Mouse (Mus musculus): ENCODE measurements at regions not wholly inside any gene's neighbourhood (a gene's known extent, or its start where the extent isn't known, plus 50 kb on each side); places are given as distances from the start of the nearest gene placed in this dataset.

- no peak overlapping the region for H3K4me3 ChIP-seq (ENCODE audit: insufficient read depth, low read length)
- H3K27ac ChIP-seq (ENCODE audit: insufficient read depth, low read length), result no peak overlapping the region
- no peak for TF ChIP-seq POLR2A (IDR thresholded peaks at IDR 0.05; ENCODE audit: low read depth, low read length)
- TF ChIP-seq CTCF (IDR thresholded peaks at IDR 0.05; ENCODE audit: borderline replicate concordance, insufficient read depth, low read length), result no peak
- no peaks in the 10 kb centered on the region for H3K4me1 ChIP-seq (ENCODE audit: control insufficient read depth, insufficient read depth, low read length)
Observed at GRCm38 (mm10) chr2:72637881-72638620, 162.1 kb downstream of the Cdca7 start.

GRCm38 (mm10) chr2:72639022-72639421 lies 163.1 kb downstream of the Cdca7 start:
- no peaks in the 10 kb centered on the region for H3K4me1 ChIP-seq (ENCODE audit: control insufficient read depth, insufficient read depth, low read length)
- no peak for TF ChIP-seq POLR2A (IDR thresholded peaks at IDR 0.05; ENCODE audit: low read depth, low read length)
- no peak for TF ChIP-seq CTCF (IDR thresholded peaks at IDR 0.05; ENCODE audit: borderline replicate concordance, insufficient read depth, low read length)
- H3K27ac ChIP-seq (ENCODE audit: insufficient read depth, low read length), result no peak overlapping the region

GRCm38 (mm10) chr2:72641228-72641627 lies 165.3 kb downstream of the Cdca7 start:
- Histone ChIP-seq H3K4me1 (ENCODE audit: control insufficient read depth, insufficient read depth, low read length) (no peaks in the 10 kb centered on the region), H3K27ac (ENCODE audit: insufficient read depth, low read length) (no peak overlapping the region), H3K4me3 (ENCODE audit: insufficient read depth, low read length) (no peak overlapping the region)
- no peak for TF ChIP-seq CTCF (IDR thresholded peaks at IDR 0.05; ENCODE audit: borderline replicate concordance, insufficient read depth, low read length)
- TF ChIP-seq POLR2A (IDR thresholded peaks at IDR 0.05; ENCODE audit: low read depth, low read length), result no peak

More at GRCm38 (mm10) chr2:72639022-72639421, 163.1 kb downstream of the Cdca7 start:
- no peak overlapping the region for H3K4me3 ChIP-seq (ENCODE audit: insufficient read depth, low read length)

- Histone ChIP-seq H3K4me1 (ENCODE audit: control insufficient read depth, insufficient read depth, low read length) (peaks cover 5% of the 10 kb centered on the region), H3K4me3 (ENCODE audit: insufficient read depth, low read length) (no peak overlapping the region), H3K27ac (ENCODE audit: insufficient read depth, low read length) (no peak overlapping the region)
- TF ChIP-seq CTCF (IDR thresholded peaks at IDR 0.05; ENCODE audit: borderline replicate concordance, insufficient read depth, low read length), result no peak
- TF ChIP-seq POLR2A (IDR thresholded peaks at IDR 0.05; ENCODE audit: low read depth, low read length), result no peak
Observed at GRCm38 (mm10) chr2:72644151-72644843, 168.3 kb downstream of the Cdca7 start.

- Histone ChIP-seq H3K4me3 (ENCODE audit: insufficient read depth, low read length) (no peak overlapping the region), H3K27ac (ENCODE audit: insufficient read depth, low read length) (no peak overlapping the region), H3K4me1 (ENCODE audit: control insufficient read depth, insufficient read depth, low read length) (peaks cover 5% of the 10 kb centered on the region)
- TF ChIP-seq CTCF (IDR thresholded peaks at IDR 0.05; ENCODE audit: borderline replicate concordance, insufficient read depth, low read length) (no peak), POLR2A (IDR thresholded peaks at IDR 0.05; ENCODE audit: low read depth, low read length) (no peak)
Observed at GRCm38 (mm10) chr2:72647642-72648041, 171.7 kb downstream of the Cdca7 start.

GRCm38 (mm10) chr2:72648294-72648693 lies 172.3 kb downstream of the Cdca7 start:
- H3K27ac ChIP-seq (ENCODE audit: insufficient read depth, low read length), result no peak overlapping the region
- peaks cover 6% of the 10 kb centered on the region for H3K4me1 ChIP-seq (ENCODE audit: control insufficient read depth, insufficient read depth, low read length)
- H3K4me3 ChIP-seq (ENCODE audit: insufficient read depth, low read length), result no peak overlapping the region
- TF ChIP-seq CTCF (IDR thresholded peaks at IDR 0.05; ENCODE audit: borderline replicate concordance, insufficient read depth, low read length), result no peak

GRCm38 (mm10) chr2:72655864-72656263 lies 179.9 kb downstream of the Cdca7 start:
- H3K27ac ChIP-seq (ENCODE audit: insufficient read depth, low read length), result no peak overlapping the region
- no peak overlapping the region for H3K4me3 ChIP-seq (ENCODE audit: insufficient read depth, low read length)
- H3K4me1 ChIP-seq (ENCODE audit: control insufficient read depth, insufficient read depth, low read length), result 0 out of 2 replicates have a peak, but pooled peaks cover 1% of the 10 kb centered on the region
- no peak for TF ChIP-seq CTCF (IDR thresholded peaks at IDR 0.05; ENCODE audit: borderline replicate concordance, insufficient read depth, low read length)
- no peak for TF ChIP-seq POLR2A (IDR thresholded peaks at IDR 0.05; ENCODE audit: low read depth, low read length)

GRCm38 (mm10) chr2:72657101-72657920 lies 181.4 kb downstream of the Cdca7 start:
- H3K4me3 ChIP-seq (ENCODE audit: insufficient read depth, low read length), result no peak overlapping the region
- H3K4me1 ChIP-seq (ENCODE audit: control insufficient read depth, insufficient read depth, low read length), result 0 out of 2 replicates have a peak, but pooled peaks cover 1% of the 10 kb centered on the region
- no peak overlapping the region for H3K27ac ChIP-seq (ENCODE audit: insufficient read depth, low read length)
- TF ChIP-seq POLR2A (IDR thresholded peaks at IDR 0.05; ENCODE audit: low read depth, low read length) (no peak), CTCF (IDR thresholded peaks at IDR 0.05; ENCODE audit: borderline replicate concordance, insufficient read depth, low read length) (no peak)

GRCm38 (mm10) chr2:72662396-72662795 lies 186.4 kb downstream of the Cdca7 start:
- Histone ChIP-seq H3K4me1 (ENCODE audit: control insufficient read depth, insufficient read depth, low read length) (no peaks in the 10 kb centered on the region), H3K4me3 (ENCODE audit: insufficient read depth, low read length) (no peak overlapping the region), H3K27ac (ENCODE audit: insufficient read depth, low read length) (no peak overlapping the region)
- no peak for TF ChIP-seq POLR2A (IDR thresholded peaks at IDR 0.05; ENCODE audit: low read depth, low read length)
- TF ChIP-seq CTCF (IDR thresholded peaks at IDR 0.05; ENCODE audit: borderline replicate concordance, insufficient read depth, low read length), result no peak

All from embryonic fibroblast, embryonic 13.5 days (primary cell).